Mouse (Mus musculus) forebrain, embryonic 12.5 days (tissue): ENCODE results near the gene Tnfrsf18. TPM values are rescaled to one million over a fixed set of nuclear protein-coding genes. Genes with fewer than 3 reads are reported as not detected.

Experiments used
- microRNA counts: library from miRNA; unstranded; fragments of <30 nt; microRNA quantifications from one replicate; lab custom pipeline; 2017
- microRNA-seq: library from miRNA; unstranded; fragments of <30 nt; microRNA quantifications from one replicate; pipeline ENCODE4, GENCODE M21; 2017
- polyA plus RNA-seq: library from polyadenylated mRNA; unstranded; fragments of >200 nt; fragmentation: Nextera tagmentation; extraction: Ambion mirVana; gene quantifications from 2 replicates; pipeline ENCODE4 v1.2.1, GENCODE M21; 2016

The Tnfrsf18 gene
- polyA plus RNA-seq, 1 experiment from 2014 or later, result 1.4 TPM

MicroRNA genes within 50 kb of the gene (microRNA counts, 519-probe panel; counts per million panel counts)
- 2,657 counts per million, percentile 19 among the panel's probes with 10 or more counts for microRNA mmu-miR-200a (lab: Ali Mortazavi, UCI)
- microRNA mmu-miR-200b (lab: Ali Mortazavi, UCI), result 5,167 counts per million, percentile 70 among the panel's probes with 10 or more counts
- microRNA mmu-miR-429 (lab: Ali Mortazavi, UCI), result 5,235 counts per million, percentile 72 among the panel's probes with 10 or more counts

Small RNA genes within 50 kb of the gene (microRNA-seq; reads per million reads assigned to microRNA genes)
- gene Mir200a (284 reads per million, percentile 62 among the genes with 10 or more reads in this experiment), gene Mir200b (1,225 reads per million, percentile 79 among the genes with 10 or more reads in this experiment), gene Mir429 (4,170 reads per million, percentile 88 among the genes with 10 or more reads in this experiment)

Other genes starting within 250 kb of the Tnfrsf18 start
- gene Tmem88b, start 240.3 kb upstream of the Tnfrsf18 start, polyA plus RNA-seq, result 0.22 and 0.35 TPM in 2 replicates
- gene Ankrd65, start 235.7 kb upstream of the Tnfrsf18 start, polyA plus RNA-seq, result not detected in 2 replicates
- gene Mrpl20, start 223.3 kb upstream of the Tnfrsf18 start, polyA plus RNA-seq, result 209 and 210 TPM in 2 replicates
- gene Ccnl2, start 213.7 kb upstream of the Tnfrsf18 start, polyA plus RNA-seq, result 195 and 202 TPM in 2 replicates
- gene Aurkaip1, start 194.9 kb upstream of the Tnfrsf18 start, polyA plus RNA-seq, result 131 and 132 TPM in 2 replicates
- 22.9 and 24.3 TPM in 2 replicates for gene Mxra8, start 186.5 kb upstream of the Tnfrsf18 start, polyA plus RNA-seq
- 6.1 and 9.2 TPM in 2 replicates for gene Dvl1, start 178.8 kb upstream of the Tnfrsf18 start, polyA plus RNA-seq
- 0.51 and 0.61 TPM in 2 replicates for gene Tas1r3, start 162.8 kb upstream of the Tnfrsf18 start, polyA plus RNA-seq
- 17.9 and 23.4 TPM in 2 replicates for gene Cptp, start 156.7 kb upstream of the Tnfrsf18 start, polyA plus RNA-seq
- gene Ints11, start 156.6 kb upstream of the Tnfrsf18 start, polyA plus RNA-seq, result 92.2 and 94.1 TPM in 2 replicates
- gene Pusl1, start 134.4 kb upstream of the Tnfrsf18 start, polyA plus RNA-seq, result 44.6 and 48.8 TPM in 2 replicates
- 47.9 and 57.2 TPM in 2 replicates for gene Acap3, start 134.3 kb upstream of the Tnfrsf18 start, polyA plus RNA-seq
- gene Ube2j2, start 82.3 kb upstream of the Tnfrsf18 start, polyA plus RNA-seq, result 154 and 159 TPM in 2 replicates
- gene C1qtnf12, start 63.8 kb upstream of the Tnfrsf18 start, polyA plus RNA-seq, result 10.9 and 11.6 TPM in 2 replicates
- 16.4 and 18.6 TPM in 2 replicates for gene B3galt6, start 33.5 kb upstream of the Tnfrsf18 start, polyA plus RNA-seq
- 115 and 117 TPM in 2 replicates for gene Sdf4, start 33.3 kb upstream of the Tnfrsf18 start, polyA plus RNA-seq
- gene Tnfrsf4, start 12.3 kb upstream of the Tnfrsf18 start, polyA plus RNA-seq, result 0.70 and 1.2 TPM in 2 replicates
- 0.22 and 0.37 TPM in 2 replicates for gene Ttll10, start 33.2 kb downstream of the Tnfrsf18 start, polyA plus RNA-seq
- gene 9430015G10Rik, start 83.8 kb downstream of the Tnfrsf18 start, polyA plus RNA-seq, result 68.9 and 69.0 TPM in 2 replicates
- 1.2 and 1.3 TPM in 2 replicates for gene Rnf223, start 104.3 kb downstream of the Tnfrsf18 start, polyA plus RNA-seq
- gene Agrn, start 171.3 kb downstream of the Tnfrsf18 start, polyA plus RNA-seq, result 139 and 152 TPM in 2 replicates
- gene Isg15, start 174.7 kb downstream of the Tnfrsf18 start, polyA plus RNA-seq, result 0.64 and 0.79 TPM in 2 replicates
- gene AW011738, start 177.1 kb downstream of the Tnfrsf18 start, polyA plus RNA-seq, result 7.1 and 8.2 TPM in 2 replicates
- 2.1 and 2.4 TPM in 2 replicates for gene Perm1, start 189.7 kb downstream of the Tnfrsf18 start, polyA plus RNA-seq
- gene Plekhn1, start 208.7 kb downstream of the Tnfrsf18 start, polyA plus RNA-seq, result 27.6 and 28.5 TPM in 2 replicates
- gene Noc2l, start 209.8 kb downstream of the Tnfrsf18 start, polyA plus RNA-seq, result 90.4 and 95.7 TPM in 2 replicates
- 0.95 and 2.0 TPM in 2 replicates for gene Samd11, start 229.5 kb downstream of the Tnfrsf18 start, polyA plus RNA-seq